Mouse (Mus musculus) small intestine, adult 2 months (tissue): ENCODE data around the gene Sult1a1.

Experiments used
- CTCF ChIP-seq: fragments of 200-500 bp; IDR thresholded peaks from 2 replicates; pipeline ENCODE4 v1.5.1; 2012; ENCODE audit warnings: low read depth, mild to moderate bottlenecking, control low read depth, inconsistent platforms, low read length, moderate library complexity, mixed read lengths; ENCODE audit not compliant: insufficient replicate concordance, insufficient read length; ENCODE audit errors: extremely low read depth
- POLR2A ChIP-seq: fragments of 200-500 bp; IDR thresholded peaks from 2 replicates; pipeline ENCODE4 v1.6.1; 2012; ENCODE audit warnings: low read depth, mild to moderate bottlenecking, control low read depth, inconsistent platforms, low read length, moderate library complexity

GRCm38 (mm10) chr7:126701559-126702357 is 25.5 kb upstream of the Sult1a1 start:
- TF ChIP-seq CTCF: no peak
- TF ChIP-seq POLR2A: no peak
